Mouse (Mus musculus) telencephalon, adult 2 months (tissue): ENCODE data around the gene Fbxl5.

Experiments used
- DNase-seq: peaks from one replicate; pipeline ENCODE4 v3.0.0-alpha.2; 2011; ENCODE audit warnings: low read depth, low spot score

Gene Fbxl5

DNA sequence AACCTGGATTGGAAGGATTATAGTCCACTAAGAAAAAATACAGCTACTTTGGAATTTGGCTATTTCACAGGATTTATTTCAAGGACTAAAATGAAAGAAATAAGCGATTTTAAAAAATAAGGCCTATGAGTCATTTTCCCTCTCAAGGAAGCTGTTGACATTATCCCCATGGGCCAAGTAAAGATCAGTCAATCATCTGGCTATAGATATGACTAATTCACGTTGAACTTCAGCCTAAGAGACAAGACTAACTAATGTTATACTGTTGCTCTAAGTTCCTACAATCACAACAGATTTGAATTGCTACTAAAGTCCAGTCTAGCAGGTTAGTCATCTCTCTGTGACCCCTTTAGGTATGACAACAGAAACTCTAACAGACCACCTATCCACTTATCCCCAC is 37.4 kb downstream of the Fbxl5 start:
- no peak for DNase-seq

DNA sequence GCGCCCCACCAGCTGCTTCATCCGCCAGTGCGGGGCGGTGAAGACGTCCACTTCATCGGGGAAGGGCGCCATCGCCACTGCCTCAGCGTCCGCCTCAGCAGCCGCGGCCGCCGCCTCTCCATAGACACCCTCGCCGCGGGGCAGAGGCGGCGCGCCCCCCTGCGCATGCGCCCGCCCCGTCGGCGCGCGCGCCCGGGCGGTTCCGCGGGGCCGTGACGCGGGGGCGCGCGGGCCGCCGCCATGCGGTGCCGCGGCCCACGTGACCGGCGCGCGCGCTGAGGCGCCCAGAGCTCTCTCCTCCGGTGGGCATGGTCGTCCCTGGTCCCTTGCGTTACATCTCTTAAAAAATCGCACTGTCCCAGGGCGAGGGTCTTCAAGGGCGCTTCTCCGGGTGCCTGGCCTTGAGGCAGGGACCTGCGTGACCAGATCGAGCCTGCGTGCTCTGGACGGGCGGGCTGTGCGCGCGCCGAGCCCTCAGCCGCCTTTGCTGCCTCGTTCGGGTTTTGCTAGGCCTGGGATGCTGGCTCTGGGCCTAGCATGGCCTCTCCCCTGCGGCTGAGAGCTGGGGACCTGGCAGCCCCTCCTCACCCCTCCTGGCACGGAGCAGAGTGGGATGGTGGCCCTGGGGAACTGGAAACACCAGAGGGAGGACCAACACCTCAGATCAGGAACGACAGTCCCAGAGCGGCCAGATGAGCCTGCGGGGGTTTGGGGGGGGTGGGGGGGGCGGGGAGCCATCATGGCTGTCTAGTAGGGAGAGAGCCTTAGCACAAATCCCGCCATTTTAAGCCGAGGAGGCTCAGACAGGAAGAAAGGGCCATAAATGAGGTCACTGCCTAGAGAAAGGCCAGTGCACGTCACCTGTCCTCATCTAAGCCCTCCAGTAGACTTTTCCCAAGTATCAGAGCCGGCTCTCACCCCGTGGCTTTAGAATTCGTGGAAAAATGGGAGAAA is 39.2 kb downstream of the Fbxl5 start:
- DNase-seq, result peak; percentile 47

DNA sequence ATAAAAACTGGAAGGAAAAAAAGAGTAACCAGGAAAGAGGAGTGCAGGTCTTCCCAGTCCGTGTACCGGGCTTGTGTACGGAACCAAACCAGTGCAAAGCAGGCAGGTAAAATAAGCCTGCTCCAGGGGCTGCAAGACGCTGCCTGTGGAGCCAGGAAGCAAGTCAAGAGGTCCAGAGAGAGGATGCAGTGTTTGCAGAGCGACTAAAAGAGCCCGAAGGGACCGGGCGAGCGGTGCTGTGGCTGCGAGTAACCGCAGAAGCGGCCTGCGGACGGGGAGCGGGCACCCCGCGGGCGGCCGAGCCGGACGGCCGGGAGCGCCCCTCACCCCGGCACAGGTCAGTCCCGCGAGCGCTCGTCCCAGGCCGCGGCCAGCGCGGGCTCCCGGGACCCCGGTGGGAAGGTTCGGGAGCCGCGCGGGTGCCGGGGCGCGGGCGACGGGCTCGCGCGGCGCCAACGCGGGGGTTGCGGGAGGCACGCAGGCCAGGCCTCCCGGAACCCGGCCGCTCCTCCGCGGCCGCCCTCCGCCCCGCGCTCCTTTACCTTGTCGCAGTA is 39.9 kb downstream of the Fbxl5 start:
- no peak for DNase-seq

DNA sequence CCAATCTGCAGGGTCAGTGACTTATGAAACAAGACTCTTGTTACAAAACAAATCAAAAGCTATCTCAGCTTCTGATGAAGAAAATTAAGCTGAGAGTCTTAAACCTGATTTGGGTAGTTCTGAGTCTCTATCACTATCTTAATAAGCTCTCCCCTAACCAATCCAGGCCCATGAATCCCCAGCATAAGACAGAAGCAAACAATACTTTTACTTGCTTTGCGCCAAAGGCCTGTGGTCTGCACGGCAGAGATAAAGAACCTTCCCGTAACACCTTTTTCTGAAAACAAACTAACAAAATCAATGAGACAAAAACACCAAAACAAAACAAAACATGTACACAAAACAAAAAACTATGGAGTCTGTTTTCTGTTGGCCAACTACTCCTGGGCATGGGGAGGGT is 42.9 kb downstream of the Fbxl5 start:
- no peak for DNase-seq

DNA sequence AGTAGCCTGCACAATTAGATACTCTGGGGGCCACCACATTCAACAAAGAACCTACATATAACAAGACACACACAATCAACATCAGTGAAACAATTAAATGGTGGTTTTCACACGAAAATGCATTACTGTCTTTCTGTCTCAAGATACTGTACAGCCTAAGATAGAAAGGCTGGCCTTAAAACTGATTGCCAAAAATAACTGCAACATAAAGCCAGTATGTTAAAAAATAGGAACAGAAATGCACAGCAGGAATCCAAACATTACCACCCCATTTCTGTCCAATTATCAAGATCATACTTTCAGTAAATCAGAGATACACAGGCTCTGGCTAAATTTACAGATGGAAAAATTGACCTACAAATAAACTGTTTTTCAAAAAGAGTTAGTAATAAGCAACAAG is 44.4 kb downstream of the Fbxl5 start:
- DNase-seq, result no peak

DNA sequence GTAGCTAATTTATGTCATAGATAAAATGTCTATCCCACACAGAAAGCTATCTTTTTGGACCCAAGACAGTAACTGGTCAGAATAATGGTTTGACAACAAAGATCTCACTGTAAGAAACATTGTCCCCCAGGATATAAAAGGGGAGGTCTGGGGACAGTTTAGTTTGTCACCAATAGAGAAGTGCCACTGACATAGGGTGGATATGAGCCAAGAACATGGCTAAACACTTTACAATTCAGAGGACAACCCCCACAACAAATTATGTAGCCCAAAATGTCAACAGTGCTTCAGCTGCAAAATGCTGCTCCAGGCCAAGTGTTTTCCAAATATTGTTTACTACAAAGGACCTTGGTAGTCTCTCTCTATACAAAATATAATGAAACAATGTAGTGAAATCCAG is 45.0 kb downstream of the Fbxl5 start:
- peak; percentile 58 for DNase-seq

DNA sequence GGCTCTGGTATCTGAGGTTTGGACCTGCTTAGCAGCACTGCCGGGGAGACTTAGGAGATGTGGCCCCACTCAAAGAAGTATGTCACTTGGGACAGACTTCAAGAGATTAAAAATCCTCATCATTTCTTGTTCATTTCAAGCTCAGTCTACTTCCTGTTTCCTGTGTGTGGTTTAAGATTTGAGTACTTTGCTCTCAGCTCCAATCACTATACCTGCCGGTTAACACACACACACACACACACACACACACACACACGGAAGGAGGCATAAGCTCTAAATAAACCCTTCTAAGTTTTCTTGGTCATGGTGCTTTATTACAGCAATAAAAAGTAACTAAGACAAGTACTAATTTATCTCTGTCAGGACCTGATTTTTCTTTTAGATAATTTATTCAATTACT is 49.9 kb downstream of the Fbxl5 start:
- DNase-seq, result no peak

DNA sequence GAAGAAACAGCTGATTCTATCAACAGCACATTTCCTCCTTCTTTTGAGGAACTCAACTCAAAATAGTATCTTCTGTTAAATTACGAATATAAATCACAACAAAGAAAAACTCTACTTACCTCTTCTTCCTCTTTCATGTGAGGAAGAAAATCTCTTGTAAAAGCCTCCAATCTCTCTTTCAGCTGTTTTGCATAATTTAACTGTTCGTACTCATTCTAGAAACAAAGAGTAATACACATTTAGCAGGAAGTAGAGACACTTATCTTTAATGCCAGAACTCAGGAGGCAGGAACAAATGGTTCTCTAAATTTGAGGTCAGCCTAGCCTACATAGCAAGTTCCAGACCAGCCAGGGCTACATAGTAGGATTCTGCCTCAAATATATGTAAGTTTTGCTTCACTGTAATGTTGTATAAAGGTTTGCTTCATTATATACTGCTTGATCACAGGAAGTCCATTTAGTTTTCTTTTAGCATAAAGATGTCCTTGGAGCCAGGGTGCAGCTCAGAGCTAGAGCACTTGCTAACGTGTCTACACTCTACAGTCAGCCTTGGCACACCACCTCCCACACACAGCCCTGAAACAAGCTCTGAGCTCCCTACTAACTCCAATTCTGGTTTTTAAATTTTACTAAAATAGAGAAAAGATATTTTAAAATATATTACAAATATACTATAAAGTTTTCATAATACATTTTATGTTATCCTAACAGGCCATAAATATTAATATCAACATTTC is 50.7 kb downstream of the Fbxl5 start:
- DNase-seq, result peak; percentile 42

DNA sequence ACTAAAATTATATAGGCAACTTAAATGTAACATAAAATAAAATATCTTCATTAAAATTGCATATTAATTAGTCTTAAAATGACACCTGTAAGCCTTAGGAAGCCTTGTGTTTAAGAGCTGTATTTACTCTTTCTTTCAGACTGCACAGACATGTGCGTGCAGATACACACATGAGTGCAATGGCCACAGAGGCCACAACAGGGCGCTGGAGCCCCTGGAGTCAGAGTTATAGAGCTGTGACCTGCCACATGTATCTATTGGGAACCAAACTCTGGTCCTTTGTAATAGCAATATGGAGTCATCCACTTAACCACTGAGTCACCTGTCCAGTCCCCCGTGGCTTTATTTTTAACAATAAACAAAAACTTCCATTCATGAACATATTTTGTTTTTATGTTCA is 72.3 kb downstream of the Fbxl5 start:
- DNase-seq, result no peak

DNA sequence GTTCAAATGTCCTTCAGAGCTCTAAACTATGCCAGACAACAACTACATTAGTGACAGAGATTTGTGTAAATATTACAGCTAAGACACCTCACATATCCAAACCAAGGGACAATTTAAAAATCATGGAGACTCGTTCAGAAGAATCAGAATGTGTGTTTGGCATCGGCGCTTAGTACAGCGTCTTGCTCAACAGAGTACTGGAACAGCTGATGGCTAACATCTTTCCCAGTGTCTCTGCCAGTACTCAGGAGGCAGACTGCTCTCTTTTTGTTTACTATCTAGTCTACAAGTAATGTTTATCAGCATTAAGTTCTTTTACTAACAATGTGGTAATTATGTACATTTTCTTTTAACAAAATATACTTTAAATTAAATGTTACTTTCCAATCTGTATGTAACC is 73.4 kb downstream of the Fbxl5 start:
- DNase-seq, result no peak

DNA sequence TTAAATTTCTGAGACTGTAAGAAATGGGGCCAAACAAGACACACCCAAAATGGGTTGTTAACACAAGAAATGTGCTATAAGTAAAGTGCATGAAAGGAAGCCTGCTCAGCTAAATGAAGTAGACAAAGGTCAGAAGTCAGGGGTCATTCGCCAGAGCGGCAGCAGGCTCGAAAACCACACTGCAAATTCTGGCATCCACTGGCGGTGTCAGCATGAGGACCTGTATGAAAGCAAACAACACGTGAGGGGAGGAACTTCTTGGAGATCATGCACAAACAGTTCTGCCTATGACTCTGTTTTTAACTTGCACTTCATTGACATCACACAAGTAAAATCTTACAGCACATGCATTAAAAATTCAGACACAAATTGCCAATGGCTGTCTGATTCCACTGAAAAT is 76.3 kb downstream of the Fbxl5 start:
- no peak for DNase-seq

DNA sequence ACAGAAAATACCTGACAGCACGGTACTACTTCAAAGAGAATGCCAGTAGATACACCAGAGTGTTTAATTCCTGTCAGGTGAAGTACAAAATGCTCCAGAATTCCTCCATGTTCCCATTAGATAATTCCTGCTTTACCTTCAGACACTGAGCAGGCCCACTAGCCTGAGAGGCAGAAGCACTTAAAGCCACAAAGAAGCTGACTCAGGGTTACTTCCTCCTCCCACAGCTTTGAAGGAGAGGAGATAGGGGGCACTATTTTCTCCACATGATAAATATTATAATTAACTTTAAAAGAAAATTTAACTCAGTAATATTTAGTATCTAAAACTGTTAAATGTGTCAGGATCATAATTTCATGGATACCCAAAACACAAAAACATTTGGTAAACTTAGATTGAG is 77.3 kb downstream of the Fbxl5 start:
- no peak for DNase-seq

DNA sequence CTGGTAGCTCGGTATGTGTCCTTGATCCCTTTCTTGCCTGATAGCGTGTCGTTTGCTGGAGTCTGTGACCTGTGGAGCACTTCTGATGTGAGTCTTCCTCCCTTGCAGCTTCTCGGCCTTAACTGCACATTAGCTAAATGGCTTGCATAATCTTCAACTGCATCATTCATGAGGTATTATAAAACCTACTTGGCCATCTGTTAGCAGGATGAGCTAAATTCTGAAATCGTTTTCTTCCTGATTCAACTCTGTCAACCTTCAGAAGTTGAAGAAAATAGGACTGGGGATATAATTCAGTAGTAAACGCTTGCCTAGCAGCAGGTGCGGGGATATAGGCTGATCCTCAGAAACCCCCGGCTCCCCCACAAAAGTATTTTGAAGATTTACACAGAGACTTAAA is 89.1 kb downstream of the Fbxl5 start:
- DNase-seq, result peak; percentile 85

DNA sequence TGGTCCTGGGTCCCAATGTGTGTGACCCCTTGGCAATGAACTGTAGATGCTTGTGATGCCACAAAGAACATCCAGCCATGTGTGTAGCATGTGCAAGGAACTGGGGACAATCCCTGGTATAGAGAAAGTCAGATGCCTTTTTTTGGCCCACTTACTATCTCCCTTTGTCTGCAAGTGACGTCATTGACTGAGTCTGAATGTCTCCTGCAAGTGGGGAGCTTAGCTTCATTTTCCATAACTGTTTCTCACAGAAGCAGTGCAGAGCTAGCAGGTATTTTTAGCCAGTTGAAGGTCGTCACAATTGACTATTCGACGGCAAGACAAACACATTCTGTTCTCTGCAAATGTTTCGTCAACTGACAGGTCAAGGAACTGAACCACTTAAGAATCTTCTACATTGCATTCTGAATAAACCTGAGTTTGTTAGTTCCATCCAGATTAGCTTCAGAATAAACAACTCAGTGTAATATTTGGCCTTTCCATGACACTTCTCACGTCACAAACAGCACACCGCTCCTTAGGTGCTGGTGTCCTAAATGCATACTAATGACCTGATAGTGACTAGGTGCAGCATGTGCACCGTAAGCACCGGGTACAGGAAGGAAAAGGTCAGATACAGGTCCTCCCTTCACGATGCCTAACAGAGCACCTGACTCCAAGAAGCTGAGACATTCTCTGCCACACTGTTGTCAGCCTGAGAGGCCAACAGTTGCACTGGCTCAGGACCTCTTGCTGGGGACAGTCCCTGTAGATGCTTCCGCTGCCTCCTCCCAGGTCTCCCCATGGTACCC is 92.9 kb downstream of the Fbxl5 start:
- DNase-seq, result peak; percentile 42

DNA sequence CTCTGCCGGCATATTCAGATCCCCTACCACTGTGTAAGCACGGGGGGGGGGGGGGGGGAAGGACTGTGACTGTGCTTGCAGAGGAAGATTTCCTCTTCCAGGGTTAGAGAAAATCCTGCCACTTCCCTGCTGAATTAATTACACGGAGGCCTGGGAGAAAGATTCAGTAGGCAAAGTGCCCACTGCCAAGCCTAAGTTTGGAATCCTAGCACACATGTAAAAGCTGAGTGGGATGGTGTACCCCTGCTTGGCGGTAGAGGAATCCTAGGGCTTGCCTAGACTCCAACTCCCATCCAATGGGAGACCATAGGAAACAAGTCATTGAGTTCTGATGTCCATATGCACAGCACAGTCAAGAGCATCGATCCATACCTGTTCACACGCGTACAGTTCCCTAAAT is 97.6 kb downstream of the Fbxl5 start:
- DNase-seq, result peak; percentile 66

DNA sequence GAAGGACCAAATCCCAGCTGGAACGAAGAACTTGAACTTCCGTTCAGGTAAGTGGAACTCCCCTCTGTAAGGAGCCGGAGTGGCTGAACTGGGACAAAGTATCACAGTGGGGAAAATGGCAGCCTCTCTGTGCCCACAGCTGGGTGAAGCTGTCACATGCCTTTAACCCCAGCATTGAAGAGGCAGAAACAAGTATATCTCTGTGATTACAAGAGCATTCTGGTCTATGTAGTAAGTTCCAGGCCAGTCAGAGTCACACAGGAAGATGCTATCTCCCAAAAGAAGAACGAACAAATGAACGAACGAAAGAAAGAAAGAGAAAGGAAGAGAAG is 99.0 kb downstream of the Fbxl5 start:
- no peak for DNase-seq

DNA sequence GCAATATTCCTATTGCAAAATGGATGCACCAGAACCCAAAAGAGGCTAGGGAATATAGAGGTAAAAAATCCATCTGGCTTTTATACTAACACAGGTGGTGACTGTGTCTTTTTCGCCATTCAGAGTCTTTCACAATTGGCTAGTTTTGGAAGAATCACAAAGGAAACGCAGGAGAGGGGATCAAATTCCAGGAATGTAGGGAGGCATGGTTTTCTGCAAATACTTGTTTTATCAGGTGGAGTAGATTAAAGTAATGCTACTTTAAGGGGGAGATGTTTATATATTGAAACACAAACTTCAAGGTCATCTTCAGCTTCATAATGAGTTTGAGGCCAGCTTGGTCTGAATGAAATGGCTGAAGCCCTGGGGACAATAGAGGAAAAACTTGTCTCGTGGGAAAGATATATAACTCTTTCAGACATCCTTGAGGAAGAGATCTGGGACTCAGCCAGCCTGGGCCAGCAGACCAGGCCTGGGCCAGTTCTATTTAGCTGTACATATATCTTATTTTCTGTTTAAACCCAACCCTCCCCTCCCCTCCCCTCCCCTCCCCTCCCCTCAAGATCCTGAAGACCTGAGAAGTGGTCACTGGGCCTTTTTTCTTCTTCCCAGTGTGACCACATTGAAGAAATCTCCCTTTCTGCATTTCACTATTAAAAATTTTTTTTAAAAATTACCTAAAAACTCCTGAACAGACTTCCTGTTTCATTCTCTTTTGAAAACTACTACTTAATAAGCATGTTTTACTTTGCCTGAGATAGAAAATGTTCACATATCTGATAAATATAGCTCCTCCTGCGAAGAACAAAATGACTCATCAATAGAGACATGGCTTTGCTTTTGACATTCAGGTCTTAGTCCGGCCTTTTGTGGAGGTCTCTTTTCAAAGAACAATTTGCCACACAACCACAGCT is 99.6 kb downstream of the Fbxl5 start:
- no peak for DNase-seq

DNA sequence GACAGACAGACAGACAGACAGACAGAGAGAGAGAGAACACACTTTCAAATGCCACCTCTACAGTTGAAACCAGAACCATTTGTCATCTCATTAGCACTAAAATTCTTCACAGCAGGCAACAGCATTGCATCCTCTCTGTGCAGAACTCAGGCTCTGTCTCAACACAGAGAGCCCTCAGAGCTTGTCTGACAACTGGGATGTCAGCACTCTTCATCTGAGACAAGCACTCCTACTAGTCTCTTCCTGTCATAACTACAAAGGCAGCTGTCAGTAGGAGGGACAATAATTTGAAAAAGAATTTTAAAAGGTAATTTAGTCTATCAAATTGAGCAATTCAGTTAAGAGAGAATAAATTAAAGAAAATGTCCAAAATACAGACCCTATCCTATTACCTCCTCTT is 122.2 kb downstream of the Fbxl5 start:
- no peak for DNase-seq

DNA sequence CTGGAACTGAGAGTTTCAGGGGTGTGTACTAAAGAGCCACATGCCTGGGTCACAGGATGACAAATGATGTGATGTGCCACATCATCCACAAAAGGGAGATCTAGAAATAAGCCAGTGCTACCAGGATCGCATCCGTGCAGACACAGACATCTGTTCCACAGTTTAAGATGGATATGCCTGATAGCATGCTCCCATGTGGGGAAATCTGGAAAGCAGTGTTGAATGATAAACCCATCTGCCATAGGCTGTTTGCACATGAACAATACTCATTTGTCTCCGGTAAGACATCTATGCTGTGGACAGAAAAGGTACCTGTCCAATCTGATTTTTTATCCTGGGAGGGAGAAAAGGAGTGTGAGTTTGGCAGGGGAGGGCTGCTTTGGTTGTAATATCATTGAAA is 124.3 kb downstream of the Fbxl5 start:
- DNase-seq, result no peak
